Mouse (Mus musculus): Measurements from ENCODE around the gene Lpcat1.

Lpcat1 gene

DNA sequence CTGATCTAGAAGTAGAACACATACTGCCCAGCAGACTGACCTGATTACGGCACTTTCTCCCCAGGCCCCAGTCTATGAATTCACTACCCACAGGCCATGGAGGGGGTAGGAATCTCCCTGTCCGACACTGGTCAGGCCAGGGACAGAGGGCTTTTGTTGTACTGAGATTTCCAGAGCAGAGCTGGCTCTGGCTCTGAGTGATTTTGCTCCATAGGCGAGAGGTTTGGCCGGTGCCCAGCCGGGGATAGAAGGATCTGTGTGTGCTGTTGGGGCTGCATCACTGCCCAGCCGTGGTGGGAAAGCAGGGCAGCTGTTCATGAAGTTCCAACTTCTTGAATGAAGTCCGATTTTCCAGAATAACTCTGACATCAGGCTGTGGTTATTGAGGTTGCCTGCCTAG is 20.1 kb upstream of the Lpcat1 start:
- DNase-seq (ENCODE audit: low spot score in 2 of 2): no peak

DNA sequence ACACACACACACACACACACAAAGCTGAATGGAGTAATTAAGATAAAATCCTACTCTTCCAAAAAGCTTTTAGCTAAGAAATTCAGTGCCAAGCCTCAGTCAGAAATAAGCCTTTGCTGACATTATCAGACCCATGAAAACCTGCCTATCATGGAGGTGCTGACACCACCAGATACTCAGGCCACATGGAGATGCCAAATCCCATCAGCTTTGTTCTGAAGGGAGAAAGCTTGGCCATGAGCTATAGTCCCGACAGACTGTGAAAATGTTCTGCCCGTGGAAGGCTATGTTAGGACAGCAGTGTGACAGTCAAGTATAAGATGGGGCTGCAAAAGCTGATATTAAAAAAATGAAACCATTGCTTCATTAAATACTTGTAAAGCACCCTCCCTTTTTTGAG is 19.5 kb upstream of the Lpcat1 start:
- no peak for DNase-seq (ENCODE audit: low spot score in 2 of 2)

DNA sequence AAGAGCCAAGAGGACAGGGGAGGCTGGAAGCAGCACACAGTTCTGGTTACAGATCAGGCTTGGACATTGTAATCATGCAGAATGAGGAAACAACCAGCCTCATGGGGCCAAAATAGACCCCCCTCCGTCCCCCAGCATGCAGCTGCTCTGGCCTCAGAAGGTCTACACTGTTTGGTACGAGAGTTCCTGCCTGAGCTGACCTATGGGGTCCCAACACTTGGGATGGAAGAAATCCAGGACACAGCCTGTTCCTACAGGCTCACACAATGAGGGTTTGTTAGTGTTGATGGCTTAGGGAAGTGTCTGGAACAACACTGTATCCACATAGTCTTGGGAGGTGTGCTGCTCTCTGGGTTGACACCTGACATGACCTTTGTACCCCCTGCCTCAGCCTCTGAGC is 18.8 kb upstream of the Lpcat1 start:
- no peak for DNase-seq (ENCODE audit: low spot score in 2 of 2)

DNA sequence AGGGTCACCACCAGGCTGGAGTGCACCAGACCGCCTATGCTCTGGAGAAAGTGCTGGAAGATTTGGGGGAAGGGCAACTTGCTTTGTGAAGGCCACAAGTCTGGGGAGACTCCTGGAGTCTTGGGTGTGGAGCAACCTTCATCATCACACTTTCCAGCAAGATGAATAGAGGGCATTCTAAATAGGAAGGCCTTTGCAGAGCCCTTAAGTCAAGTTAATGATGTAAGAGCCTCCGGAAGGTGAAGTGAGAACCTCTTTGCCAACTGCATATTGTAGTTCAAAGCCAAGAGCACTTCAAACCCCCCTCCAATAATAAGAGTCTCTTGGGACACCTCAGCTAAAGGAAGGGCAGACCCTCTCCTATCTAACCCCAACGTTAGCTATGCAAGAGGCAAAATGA is 18.3 kb upstream of the Lpcat1 start:
- no peak for DNase-seq (ENCODE audit: low spot score in 2 of 2)

DNA sequence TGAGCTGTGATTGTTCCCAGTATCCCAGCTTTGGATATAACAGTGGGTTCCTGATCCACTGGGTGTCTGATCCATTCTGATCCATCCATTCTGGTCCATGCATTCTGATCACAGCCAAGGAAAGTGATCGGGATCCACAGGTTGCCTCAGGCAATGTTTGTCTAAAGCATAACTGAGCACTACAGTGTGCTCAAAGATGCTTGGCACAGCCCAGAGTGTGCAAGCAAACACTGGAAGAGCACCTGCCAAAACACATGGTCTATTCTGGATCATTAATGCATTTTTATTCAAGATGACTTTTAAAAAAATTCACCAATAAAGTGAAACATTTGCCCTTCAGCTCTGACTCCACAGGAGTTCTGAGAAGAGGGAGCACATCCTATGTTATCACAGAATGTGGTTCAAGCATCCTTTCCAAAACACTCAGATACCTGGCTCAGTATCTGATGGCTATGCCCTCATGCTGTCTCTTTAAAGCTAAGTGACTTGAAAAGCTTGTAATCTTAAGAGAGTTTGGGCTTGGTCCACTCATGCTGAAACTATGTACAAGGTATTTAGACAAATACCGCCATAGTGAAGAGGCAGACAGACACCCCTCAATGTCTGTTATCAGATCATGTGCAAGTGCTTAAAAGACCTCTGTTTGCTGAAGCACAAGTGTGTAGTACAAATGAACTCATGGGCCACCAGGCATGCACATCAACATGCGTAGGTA is 13.3 kb upstream of the Lpcat1 start:
- no peak for DNase-seq (ENCODE audit: low spot score in 2 of 2)

DNA sequence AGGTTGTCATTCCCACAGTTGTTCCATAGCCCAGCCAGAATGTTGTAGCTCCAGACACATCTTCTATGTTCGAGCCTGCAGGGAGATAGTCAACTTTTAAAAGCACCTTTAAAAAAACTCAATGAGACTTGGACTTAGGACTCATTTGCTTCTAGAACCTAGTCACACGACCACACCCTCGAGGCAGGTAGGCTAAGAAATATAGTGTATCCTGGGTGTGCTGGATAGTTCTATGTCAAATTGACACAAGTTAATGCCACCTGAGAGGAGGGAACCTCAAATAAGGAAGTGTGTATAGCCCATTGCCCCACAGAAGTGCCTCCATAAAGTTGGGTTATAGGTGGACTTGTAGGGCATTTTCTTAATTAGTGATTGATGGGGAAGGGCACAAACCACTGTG is 11.7 kb upstream of the Lpcat1 start:
- no peak for DNase-seq (ENCODE audit: low spot score in 2 of 2)

DNA sequence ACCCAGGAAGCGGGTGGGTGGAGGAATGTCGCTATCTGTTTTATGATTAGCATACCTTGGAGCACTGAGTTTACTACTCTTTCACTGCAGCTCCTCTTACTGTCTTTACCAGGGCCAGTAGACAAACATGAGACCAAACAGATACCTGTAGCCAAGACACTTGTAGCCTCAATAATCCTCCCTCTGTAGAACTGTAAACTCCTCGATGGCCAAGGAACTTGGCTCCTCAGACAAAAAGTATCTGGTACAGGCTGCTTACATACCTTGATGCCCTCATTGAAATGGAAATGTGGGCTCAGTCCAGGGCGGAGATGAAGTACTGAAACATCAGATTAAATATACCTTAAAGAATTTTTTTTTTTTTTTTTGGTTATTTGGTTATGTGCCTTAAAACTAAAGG is 9.7 kb upstream of the Lpcat1 start:
- no peak for DNase-seq (ENCODE audit: low spot score in 2 of 2)

DNA sequence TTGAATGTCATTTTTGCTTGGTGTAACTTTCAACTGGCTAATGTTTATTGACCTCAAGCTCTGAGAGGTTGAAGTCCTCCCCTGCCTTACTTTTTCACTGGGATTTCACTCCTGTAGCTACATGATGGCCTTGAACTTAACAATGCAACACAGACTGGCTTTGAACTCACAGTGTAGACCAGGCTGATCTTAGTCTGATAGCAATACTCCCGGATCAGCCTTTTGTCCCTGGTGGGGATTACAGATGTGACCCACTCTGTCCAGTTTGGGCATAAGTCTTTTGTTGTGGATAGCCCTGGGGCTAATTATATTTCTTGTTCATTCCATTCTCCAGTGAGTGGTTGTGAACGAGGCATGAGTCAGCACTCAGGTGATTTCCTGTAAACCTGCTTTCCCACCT is 9.3 kb upstream of the Lpcat1 start:
- DNase-seq (ENCODE audit: low spot score in 2 of 2): no peak

DNA sequence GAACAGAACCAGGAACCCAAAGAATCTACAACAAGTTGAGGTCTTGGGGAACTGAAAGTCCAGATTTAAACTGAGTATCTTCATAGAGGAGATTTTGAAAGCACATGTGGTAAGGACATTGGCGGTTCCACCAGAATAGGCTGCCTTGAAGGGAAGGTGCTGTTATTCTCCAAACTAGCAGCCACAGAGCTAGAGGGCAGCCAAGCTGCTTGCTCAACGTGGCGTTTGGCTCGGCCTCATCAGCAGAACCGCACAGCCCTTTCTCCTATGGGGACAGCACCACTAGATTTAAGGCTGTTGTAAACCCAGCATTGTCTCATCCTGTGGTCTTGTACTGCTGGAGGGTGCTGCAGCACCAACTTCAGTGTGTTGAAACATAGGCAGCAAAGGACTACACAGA is 8.3 kb upstream of the Lpcat1 start:
- no peak for DNase-seq (ENCODE audit: low spot score in 2 of 2)

DNA sequence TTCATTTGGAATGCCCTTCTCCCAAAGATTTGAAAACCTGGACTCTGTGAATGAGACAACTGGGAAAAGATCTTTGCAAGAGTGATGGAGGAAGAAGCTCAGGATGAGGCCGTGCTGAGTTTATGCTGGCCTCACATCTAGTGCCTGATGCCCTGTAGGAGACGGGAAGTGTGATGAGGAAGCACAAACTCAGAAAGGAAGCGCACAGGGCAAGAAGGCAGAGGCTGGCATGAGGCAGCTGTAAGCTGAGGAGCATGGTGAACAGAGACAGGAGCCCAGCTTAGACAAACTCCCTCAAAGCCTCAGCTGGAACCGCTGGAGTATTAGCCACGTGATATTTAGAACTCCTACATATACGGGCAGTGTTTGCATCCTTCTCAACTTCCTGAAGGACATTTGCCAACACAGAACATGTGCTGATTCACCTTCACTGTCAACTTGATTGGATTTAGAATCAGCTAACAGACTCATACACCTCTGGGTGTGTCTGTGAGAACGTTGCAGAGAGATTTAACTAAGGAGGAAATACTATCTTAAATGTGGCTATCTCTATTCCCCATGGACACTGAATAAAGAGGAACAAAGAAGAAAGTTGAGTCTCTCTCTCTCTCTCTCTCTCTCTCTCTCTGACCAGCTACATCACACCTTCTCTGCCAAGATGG is 7.7 kb upstream of the Lpcat1 start:
- no peak for DNase-seq (ENCODE audit: low spot score in 2 of 2)

DNA sequence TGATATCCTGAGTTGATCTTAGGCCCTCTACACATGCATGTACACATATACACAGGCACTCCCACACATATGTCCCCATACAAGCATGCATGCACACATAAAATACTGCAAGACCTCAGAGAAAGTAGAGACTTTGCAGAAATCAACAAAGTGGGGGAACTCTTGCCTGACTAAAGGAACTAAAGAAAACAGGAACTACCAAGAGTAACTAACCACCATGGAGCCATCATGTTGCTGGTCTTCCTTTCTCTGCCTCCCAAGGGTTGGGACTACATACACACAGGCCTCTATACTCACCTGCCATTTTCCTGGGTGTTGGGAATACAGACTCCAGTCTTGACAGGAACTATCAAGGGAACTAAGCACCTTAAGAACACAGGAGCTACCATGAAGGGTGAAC is 5.4 kb upstream of the Lpcat1 start:
- DNase-seq (ENCODE audit: low spot score in 2 of 2): no peak

DNA sequence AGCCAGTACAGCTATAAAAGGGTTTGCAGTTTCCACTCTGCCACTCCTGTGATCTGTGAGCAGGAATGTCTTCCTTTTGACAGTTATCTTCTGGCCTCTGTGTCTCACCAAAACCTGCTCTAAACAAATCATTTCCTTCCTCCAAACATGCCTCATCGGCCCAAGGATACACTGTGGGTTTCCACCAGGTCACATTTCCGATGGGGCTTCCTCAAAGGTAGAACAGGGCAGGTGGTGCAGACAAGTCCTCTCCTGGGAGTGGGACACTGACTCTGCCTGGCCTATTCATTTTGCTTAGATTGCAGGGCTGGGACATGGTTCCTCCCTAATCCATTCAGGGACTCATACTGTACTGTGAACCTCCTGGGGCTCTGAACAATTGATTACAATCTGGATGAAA is 1.8 kb upstream of the Lpcat1 start:
- DNase-seq (ENCODE audit: low spot score in 2 of 2): no peak

DNA sequence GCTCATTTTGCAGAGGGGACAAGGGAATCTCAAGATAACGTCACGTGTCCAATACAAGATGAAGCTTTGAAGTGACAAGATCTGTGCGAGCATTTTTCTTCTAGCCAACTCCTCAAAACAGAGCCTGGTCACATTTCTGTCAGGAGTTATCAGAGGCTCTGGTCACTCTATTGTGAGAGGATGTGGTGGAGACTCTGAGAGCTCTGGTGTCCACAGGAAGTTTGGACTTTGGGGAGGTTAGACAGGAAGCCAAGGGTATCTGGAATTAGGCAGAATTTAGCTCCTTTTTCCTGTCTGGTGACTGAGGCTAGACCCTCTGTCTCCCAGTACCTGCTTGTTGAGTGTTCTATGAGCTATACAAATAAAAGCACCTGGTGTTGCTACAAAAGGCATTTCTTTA is 586 bp upstream of the Lpcat1 start:
- DNase-seq (ENCODE audit: low spot score in 2 of 2): no peak

DNA sequence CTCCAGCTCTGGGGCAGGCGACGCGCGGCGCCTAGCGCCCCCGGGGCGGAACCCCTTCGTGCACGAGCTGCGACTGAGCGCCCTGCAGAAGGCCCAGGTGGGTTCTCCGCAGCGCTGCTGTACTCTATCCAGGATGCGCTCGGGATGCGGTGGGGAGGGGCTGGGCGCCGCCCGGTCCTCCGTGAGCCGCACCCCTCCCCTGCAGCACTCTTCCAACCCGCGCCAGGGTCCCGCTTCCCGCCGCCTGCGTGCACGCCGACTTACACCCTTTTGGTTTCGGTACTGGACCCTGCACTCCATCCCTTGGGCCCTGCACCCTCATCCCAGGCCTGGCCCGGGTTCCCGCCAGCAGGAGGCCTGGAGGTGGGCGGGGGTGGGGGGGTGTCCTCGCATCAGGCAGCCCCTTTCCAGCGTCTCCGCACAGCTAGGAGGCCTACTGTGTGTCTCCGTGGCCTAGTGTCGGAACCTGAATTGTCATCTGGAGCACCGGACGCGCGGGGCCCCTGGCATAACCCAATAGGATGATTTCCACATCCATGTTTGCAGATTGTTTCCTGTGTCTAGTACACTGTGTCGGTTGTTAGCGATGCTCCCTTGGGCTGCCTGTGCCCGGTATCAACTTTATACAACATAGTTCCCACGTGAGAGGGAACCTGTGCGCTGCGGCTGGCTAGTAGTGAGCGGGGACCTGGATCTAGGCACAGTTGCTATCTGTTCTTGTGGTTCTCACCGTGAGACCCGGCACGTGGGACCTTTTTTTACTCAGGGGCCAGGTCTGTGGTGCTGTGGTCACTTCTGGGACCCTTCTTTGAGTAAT is 632 bp downstream of the Lpcat1 start:
- peak in 1 of 2 experiments; percentile 36 for DNase-seq (ENCODE audit: low spot score in 2 of 2)

DNA sequence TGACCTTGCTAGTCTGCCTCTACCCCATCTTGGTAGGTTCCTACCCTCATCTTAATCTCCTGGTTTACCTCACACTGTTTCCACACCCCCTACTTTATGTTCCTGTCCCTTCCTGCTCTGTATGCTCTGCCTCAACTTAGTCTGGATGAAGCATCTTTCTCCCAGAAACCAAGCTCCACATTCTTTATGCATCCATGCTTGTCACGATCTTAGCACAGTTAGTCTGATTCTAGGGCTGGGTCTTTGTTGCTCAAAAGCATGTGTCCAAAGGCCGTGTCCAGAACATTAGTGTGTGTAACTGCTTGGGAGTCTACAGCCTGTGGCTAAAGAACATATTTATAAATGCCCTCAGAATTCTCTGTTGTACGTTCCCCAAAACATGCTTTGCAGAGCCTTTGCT is 1.8 kb downstream of the Lpcat1 start:
- DNase-seq (ENCODE audit: low spot score in 2 of 2): no peak

DNA sequence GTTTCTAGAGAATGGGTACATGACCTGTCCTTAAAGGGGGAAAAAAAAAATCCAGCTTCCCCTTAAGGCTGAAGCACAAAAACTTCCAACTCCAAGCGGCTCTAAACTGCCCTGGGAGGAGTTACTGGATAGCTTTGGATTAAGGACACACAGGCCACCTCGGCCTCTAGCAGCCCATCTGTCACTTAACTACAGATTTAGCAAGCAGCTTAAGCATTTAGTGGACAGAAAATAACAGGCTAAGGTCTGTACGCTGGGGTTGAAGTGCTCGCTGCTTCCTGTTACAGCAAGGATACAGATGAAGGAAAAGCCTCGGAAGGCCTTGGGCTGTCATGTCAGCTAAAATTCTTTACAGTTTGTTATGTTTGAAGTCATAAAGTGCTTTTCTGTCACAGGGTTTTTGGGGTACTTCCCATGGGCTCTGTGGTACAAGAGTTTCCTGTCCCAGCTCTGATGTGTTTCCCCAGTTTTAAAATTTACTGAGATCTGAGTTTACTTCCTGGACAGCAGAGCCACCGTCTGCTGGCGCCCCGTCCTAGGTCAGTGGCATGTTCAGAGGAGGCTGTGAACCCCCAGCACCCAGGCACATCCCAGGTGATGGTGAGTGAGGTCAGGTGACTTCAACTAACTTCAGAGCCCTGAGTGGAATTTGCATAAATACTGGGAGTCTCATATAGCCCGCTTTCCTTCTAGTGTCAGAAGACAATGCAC is 2.4 kb downstream of the Lpcat1 start:
- no peak for DNase-seq (ENCODE audit: low spot score in 2 of 2)

DNA sequence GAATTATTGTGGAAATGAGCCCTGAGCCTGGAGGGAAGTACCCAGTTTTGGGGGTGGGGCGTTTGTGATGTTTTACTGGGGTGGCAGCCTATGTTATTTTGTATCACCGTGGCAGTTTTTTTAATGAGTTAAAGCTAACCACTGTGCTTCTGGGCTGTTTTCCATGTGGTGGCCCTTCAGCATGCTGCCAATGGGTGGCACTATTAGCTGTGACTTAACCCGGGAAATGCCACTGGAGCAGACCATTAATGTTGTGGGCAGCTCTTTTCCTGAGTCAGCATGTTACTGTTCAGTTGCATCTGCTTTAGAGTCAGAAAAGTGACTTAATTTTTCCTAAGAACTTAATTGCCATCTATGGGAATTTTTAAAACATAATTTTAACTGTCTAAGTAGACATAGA is 5.5 kb downstream of the Lpcat1 start:
- no peak for DNase-seq (ENCODE audit: low spot score in 2 of 2)

DNA sequence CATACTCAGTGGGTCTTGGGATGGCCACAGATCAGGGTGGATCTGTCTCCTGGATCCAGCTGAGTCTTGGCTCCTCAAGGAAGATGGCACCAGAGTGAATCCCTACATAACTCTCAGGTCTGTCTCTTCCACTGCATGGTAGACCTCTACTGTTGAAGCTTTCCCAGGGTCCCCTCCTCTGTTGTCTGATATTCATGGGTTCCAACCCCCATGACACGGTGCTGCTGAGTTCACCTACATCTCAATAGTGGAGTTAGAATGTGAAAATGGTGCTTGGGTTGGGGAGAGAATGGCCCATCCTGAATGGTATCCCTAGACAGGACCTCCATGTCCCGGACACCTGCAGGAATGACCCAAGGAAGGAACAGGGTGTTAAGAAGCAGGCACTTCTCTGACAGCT is 6.7 kb downstream of the Lpcat1 start:
- DNase-seq (ENCODE audit: low spot score in 2 of 2): no peak

DNA sequence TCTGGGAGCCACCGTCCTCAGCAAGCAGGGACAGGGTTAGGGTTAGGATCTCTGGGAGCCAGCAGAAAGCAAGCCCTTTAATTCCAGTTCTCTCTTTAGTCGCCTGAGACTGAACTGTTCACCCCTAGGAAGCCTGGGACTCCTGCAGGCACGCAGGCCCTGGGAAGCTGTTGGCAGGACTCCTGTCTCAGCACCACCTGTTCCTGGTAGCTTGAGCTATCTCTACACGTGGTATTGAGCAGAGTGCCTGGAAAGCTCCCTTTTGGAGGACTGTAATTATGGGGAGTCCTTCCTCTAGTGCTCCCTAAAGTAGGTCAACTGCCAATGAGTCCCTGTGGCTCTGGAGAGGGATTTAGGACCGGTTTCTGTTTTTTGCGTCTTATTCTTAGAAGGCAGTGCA is 7.2 kb downstream of the Lpcat1 start:
- no peak for DNase-seq (ENCODE audit: low spot score in 2 of 2)

DNA sequence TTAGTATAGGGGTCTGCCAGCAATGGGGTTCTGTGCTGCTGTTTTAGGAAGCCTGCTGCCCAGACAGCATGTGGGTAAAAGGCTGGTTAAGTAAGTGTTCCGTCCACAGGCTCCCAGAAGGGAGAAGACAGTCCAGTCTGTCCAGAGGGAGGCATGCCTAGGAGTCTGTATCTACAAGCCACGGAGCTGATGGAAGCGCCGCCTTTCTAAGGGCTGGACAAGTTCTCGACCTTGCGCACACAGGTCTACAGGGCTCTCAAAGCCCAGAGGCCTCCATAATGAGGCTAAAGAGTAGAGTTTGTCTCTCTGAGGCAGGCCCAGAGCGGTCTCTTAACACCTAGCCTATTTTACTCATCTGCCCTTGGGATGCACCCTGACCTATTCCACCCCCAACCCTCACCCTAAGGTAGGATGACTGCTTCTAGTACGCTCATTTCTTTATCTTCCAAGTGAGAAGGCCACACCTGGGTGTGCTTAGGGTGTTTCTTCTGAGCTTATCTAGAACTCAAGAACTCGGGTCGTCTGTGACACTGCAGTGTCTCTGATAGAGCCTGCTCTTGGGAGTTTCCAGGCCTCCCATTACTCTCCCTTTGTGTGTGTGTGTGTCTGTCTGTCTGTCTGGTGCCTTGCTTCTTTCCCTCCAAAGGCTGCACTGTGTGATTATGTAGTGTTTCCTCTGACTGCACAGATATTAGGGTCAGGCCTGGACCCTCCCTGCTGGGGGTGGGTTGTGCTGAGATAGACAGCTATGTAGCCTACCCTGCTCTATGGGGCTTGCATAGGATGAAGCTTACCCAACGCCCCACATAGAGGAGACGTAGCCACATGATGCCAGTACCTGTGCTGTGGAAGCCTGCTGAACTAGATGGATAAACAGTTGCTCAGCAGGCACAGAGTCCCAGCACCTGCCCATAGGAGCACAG is 8.3 kb downstream of the Lpcat1 start:
- DNase-seq (ENCODE audit: low spot score in 2 of 2): no peak

DNA sequence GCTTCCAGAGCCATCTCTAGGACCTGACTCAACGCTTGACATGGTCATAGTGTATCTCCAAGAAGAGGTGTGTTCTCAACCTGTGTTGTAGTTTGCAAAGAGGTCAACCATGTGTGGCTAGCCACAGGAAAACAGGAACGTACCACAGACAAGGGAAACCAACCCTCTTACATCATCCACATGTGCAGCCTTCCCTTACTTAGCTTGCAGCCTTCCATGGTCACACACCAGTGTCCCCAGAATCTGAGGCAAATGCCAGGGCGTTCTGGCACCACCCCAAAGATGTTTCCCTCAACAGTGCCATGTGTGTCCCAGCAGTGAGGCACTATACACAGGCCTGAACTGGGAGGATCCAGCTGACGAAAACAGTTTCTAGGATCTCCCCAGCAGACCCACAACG is 9.3 kb downstream of the Lpcat1 start:
- no peak for DNase-seq (ENCODE audit: low spot score in 2 of 2)
